Mouse (Mus musculus) liver, adult 2 months (tissue): ENCODE data around the gene Vasn.
A peak's percentile ranks its signal among the peaks of the same experiment; 100 is the strongest.

Source experiments
- CTCF ChIP-seq: fragments of 200-500 bp; IDR thresholded peaks from 2 replicates; pipeline ENCODE4 v1.5.1; 2011; ENCODE audit warnings: low read depth, low read length, control low read depth
- POLR2A ChIP-seq: fragments of 200-500 bp; IDR thresholded peaks from 2 replicates; pipeline ENCODE4 v1.6.1; 2011; ENCODE audit warnings: low read length, control low read depth; ENCODE audit not compliant: insufficient read depth; ENCODE audit errors: extremely low read depth

GRCm38 (mm10) chr16:4606431-4607084 lies 33.2 kb upstream of the Vasn start:
- TF ChIP-seq CTCF (peak; percentile 43), POLR2A (no peak)
